Mouse (Mus musculus) heart, adult 2 months (tissue): Measurements from ENCODE around the gene Tmem179. TPM values are rescaled to one million over a fixed set of nuclear protein-coding genes. Genes with fewer than 3 reads are reported as not detected.

ENCODE experiments used
- DNase-seq, 2 experiments: peaks; one replicate each; pipeline ENCODE4 v3.0.0; 2021
- H3K27ac ChIP-seq: fragments of 200-600 bp; 2 replicates; pipeline ENCODE4 v1.8.1; 2022
- H3K27me3 ChIP-seq: fragments of 200-500 bp; 2 replicates; pipeline ENCODE4 v1.6.1; 2012; ENCODE audit warnings: mild to moderate bottlenecking, low read length, inconsistent platforms, mixed read lengths; ENCODE audit not compliant: control insufficient read depth, insufficient read depth
- H3K36me3 ChIP-seq: fragments of 200-500 bp; 2 replicates; pipeline ENCODE4 v1.6.1; 2012; ENCODE audit warnings: low read length, inconsistent platforms; ENCODE audit not compliant: control insufficient read depth, insufficient read depth
- H3K4me1 ChIP-seq: fragments of 200-500 bp; 2 replicates; pipeline ENCODE4 v1.6.1; 2011; ENCODE audit warnings: low read length; ENCODE audit not compliant: control insufficient read depth, insufficient read depth
- H3K4me3 ChIP-seq: fragments of 200-600 bp; 2 replicates; pipeline ENCODE4 v1.8.1; 2022
- H3K79me2 ChIP-seq: fragments of 200-500 bp; replicated peaks from 2 replicates; pipeline ENCODE4 v1.6.1; 2012; ENCODE audit warnings: mild to moderate bottlenecking, inconsistent platforms, low read length, moderate library complexity, mixed read lengths; ENCODE audit not compliant: control insufficient read depth, insufficient read depth
- H3K9ac ChIP-seq: fragments of 200-500 bp; 2 replicates; pipeline ENCODE4 v1.6.1; 2012; ENCODE audit warnings: low read depth, mild to moderate bottlenecking, control low read depth, inconsistent platforms, low read length, mixed read lengths
- CTCF ChIP-seq: fragments of 200-600 bp; IDR thresholded peaks from 2 replicates; pipeline ENCODE4 v1.8.1; 2022; ENCODE audit warnings: antibody characterized with exemption, mild to moderate bottlenecking, moderate library complexity
- EP300 ChIP-seq: fragments of 200-500 bp; IDR thresholded peaks from 2 replicates; pipeline ENCODE4 v1.6.1; 2011; ENCODE audit warnings: low read depth, low read length, control low read depth; ENCODE audit not compliant: insufficient read depth
- POLR2A ChIP-seq: fragments of 200-500 bp; IDR thresholded peaks from 2 replicates; pipeline ENCODE4 v1.6.1; 2011; ENCODE audit warnings: mild to moderate bottlenecking, low read depth, low read length, control low read depth; ENCODE audit not compliant: insufficient read depth
- WGBS: fragments of 180-500 bp; shearing (Covaris S2); methylation state at CpG from one replicate; pipeline ENCODE4 v1.1.7; 2018; 5-methylcytosine and 5-hydroxymethylcytosine counted together
- intact Hi-C: fragments of 180-260 bp; cut with DNase I; formaldehyde crosslinking; loops from one replicate; pipeline ENCODE4 v1.15.1; 2025
- polyA plus RNA-seq: library from polyadenylated mRNA; depleted of rRNA; stranded (reverse); fragments of >200 nt; gene quantifications from 2 replicates; pipeline ENCODE4 v1.2.3, GENCODE M21; 2012
- total RNA-seq, 2 experiments: library from RNA; stranded (reverse); gene quantifications; 2 replicates each; pipeline ENCODE4 v1.2.3; 2021

Tmem179 gene
- total and polyA plus RNA-seq, 3 experiments = 0.62 TPM; not detected in 2

- Histone ChIP-seq H3K4me3 (no peak overlapping the region), H3K9ac (0 out of 2 replicates have a peak overlapping the region, but pooled peaks have one; percentile 5), H3K27ac (no peak overlapping the region), H3K4me1 (peaks cover 2% of the 10 kb centered on the region), H3K79me2 (no peaks in the 10 kb centered on the region), H3K36me3 (no peaks in the 10 kb centered on the region), H3K27me3 (no peaks in the 10 kb centered on the region)
- intact Hi-C loops = loop anchor here (2.0 to 5.0 kb wide), 2 partner anchors 44 to 90 kb away; no protein-coding TSS in a partner anchor
- no peak for DNase-seq
- 79% methylated on average over 13 of the region's 13 CpGs for WGBS
- no peak for TF ChIP-seq CTCF
- TF ChIP-seq EP300 = no peak
- no peak for TF ChIP-seq POLR2A
Observed at GRCm38 (mm10) chr12:112542257-112542919, 25.8 kb upstream of the Tmem179 start.

- Histone ChIP-seq H3K79me2 (no peaks in the 10 kb centered on the region), H3K9ac (no peak overlapping the region), H3K4me3 (no peak overlapping the region), H3K27ac (no peak overlapping the region), H3K36me3 (no peaks in the 10 kb centered on the region), H3K27me3 (no peaks in the 10 kb centered on the region), H3K4me1 (peaks cover 2% of the 10 kb centered on the region)
- WGBS = 75% methylated on average over 8 of the region's 8 CpGs
- intact Hi-C loops = loop anchor here (2.0 to 5.0 kb wide), 2 partner anchors 43 to 89 kb away; no protein-coding TSS in a partner anchor
- no peak for TF ChIP-seq EP300
- TF ChIP-seq CTCF = no peak
- no peak for DNase-seq
Observed at GRCm38 (mm10) chr12:112541483-112542091, 25.0 kb upstream of the Tmem179 start.

GRCm38 (mm10) chr12:112540321-112540720, 23.8 kb upstream of the Tmem179 start:
- no peaks in the 10 kb centered on the region for H3K79me2 ChIP-seq

GRCm38 (mm10) chr12:112539466-112539965, 23.0 kb upstream of the Tmem179 start:
- no peak for DNase-seq
- intact Hi-C loops = no loop called here
- H3K4me1 ChIP-seq = peaks cover 2% of the 10 kb centered on the region
- TF ChIP-seq POLR2A (no peak), EP300 (no peak), CTCF (no peak)
- H3K4me3 ChIP-seq = no peak overlapping the region
- H3K79me2 ChIP-seq = no peaks in the 10 kb centered on the region
- no peaks in the 10 kb centered on the region for H3K36me3 ChIP-seq
- H3K9ac ChIP-seq = no peak overlapping the region
- no peaks in the 10 kb centered on the region for H3K27me3 ChIP-seq
- 88% methylated on average over 7 of the region's 7 CpGs for WGBS
- no peak overlapping the region for H3K27ac ChIP-seq

More at GRCm38 (mm10) chr12:112540321-112540720, 23.8 kb upstream of the Tmem179 start:
- no peak for DNase-seq
- H3K9ac ChIP-seq = no peak overlapping the region
- TF ChIP-seq CTCF (no peak), EP300 (no peak), POLR2A (no peak)
- no peaks in the 10 kb centered on the region for H3K27me3 ChIP-seq
- no peak overlapping the region for H3K27ac ChIP-seq
- 96% methylated on average over 12 of the region's 12 CpGs for WGBS
- H3K4me1 ChIP-seq = peaks cover 2% of the 10 kb centered on the region
- H3K36me3 ChIP-seq = no peaks in the 10 kb centered on the region
- intact Hi-C loops = loop anchor here (5.0 kb wide), 1 partner anchor 88 kb away; no protein-coding TSS in a partner anchor
- H3K4me3 ChIP-seq = no peak overlapping the region

GRCm38 (mm10) chr12:112538356-112538755, 21.8 kb upstream of the Tmem179 start:
- H3K79me2 ChIP-seq = no peaks in the 10 kb centered on the region
- H3K4me3 ChIP-seq = no peak overlapping the region
- intact Hi-C loops = no loop called here
- H3K27ac ChIP-seq = no peak overlapping the region
- H3K27me3 ChIP-seq = no peaks in the 10 kb centered on the region
- 75% methylated on average over 9 of the region's 9 CpGs for WGBS
- no peak for DNase-seq
- H3K9ac ChIP-seq = no peak overlapping the region
- no peaks in the 10 kb centered on the region for H3K36me3 ChIP-seq
- TF ChIP-seq CTCF (no peak), POLR2A (no peak)
- H3K4me1 ChIP-seq = peaks cover 2% of the 10 kb centered on the region

- no peak overlapping the region for H3K9ac ChIP-seq
- no peak overlapping the region for H3K4me3 ChIP-seq
- no peak overlapping the region for H3K27ac ChIP-seq
- WGBS = 71% methylated on average over 6 of the region's 6 CpGs
- H3K4me1 ChIP-seq = no peaks in the 10 kb centered on the region
- DNase-seq = no peak
- H3K27me3 ChIP-seq = no peaks in the 10 kb centered on the region
- no peaks in the 10 kb centered on the region for H3K79me2 ChIP-seq
- TF ChIP-seq POLR2A (no peak), EP300 (no peak), CTCF (no peak)
- H3K36me3 ChIP-seq = no peaks in the 10 kb centered on the region
- intact Hi-C loops = no loop called here
Observed at GRCm38 (mm10) chr12:112537233-112537632, 20.7 kb upstream of the Tmem179 start.
